Comparison of ENCODE assay signal across 8 mouse cellular contexts in genomic region chr4:119004613-119005339, GRCm38 (mm10). TPM values are rescaled to one million over a fixed set of nuclear protein-coding genes. Genes with fewer than 3 reads are reported as not detected.
DNase-seq lines count a peak whose midpoint lies in the region; ATAC-seq lines count a peak whose summit lies in the region.

No protein-coding gene starts in this region.

- DNase-seq in NIH3T3 (ENCODE audit: low read depth), result peak; percentile 97
- peak; percentile 64 for DNase-seq in cerebellum, adult 9-11 months
- DNase-seq in gastrocnemius, adult 18-20 months (ENCODE audit: low spot score), result peak; percentile 79
- DNase-seq in left cerebral cortex, adult 8-10 months (ENCODE audit: low spot score in 2 of 2), result peak; percentile 39 to 93
- peak; percentile 86 to 94 for DNase-seq in right cerebral cortex, postnatal 10 days (ENCODE audit: low spot score in 2 of 2)
- DNase-seq in urinary bladder, postnatal 10 days (ENCODE audit: low spot score), result peak; percentile 80

- peak; percentile 89 for ATAC-seq in inflammation-experienced regulatory T-cells, adult 6 months
- peak; percentile 86 for ATAC-seq in megakaryocyte progenitor cell, adult 5-6 weeks (replicated peaks; ENCODE audit: poor library complexity)

RNA-seq across cellular contexts. Expression of gene Lao1, which starts 43.4 kb away (rescaled TPM):
- total RNA-seq in gastrocnemius, adult 18-20 months (2021), result under 1 TPM; 0.19 to 0.50 TPM
- polyA plus RNA-seq in inflammation-experienced regulatory T-cells, adult 6 months (2017; shearing (Covaris generic)), result not detected
- under 1 TPM in 2 of 4 experiments, not detected in 2; 0.37 to 0.42 TPM for total RNA-seq in left cerebral cortex, adult 8-10 months (2022)
- not detected in 2 replicates for total RNA-seq in megakaryocyte progenitor cell, adult 5-6 weeks (2015)
- not detected in 2 replicates for total RNA-seq in megakaryocyte progenitor cell, adult 5-6 weeks (2017)

Comparison
In these comparisons a context has a peak if more than half of its experiments do, and no peak if none do; other contexts are left out.
1. Peak in every context shown above with its lines: DNase-seq and ATAC-seq.